Mouse (Mus musculus): ENCODE measurements at regions not wholly inside any gene's neighbourhood (a gene's known extent, or its start where the extent isn't known, plus 50 kb on each side); places are given as distances from the start of the nearest gene placed in this dataset.

DNA sequence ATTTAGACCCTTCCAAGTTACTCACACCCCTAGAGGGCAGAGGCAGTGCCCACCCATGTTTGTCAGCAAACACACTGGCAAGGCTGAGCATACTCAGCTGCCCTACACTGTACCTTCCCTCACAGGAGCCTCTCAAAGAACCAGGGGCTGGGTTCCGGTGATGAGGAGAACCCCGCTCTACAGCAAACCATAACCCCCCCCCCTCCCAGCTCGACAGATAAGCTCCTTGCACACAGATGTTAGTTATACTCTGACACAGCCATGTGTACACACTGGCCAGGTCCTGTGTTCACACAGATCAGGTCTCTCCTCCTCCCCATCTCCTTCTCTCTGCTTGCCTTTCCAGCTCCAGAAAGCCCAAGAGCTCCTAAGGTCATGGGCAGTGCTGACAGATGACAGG is 59.7 kb upstream of the Zmiz1 start:
- no peak for DNase-seq (ENCODE audit: low read depth, low spot score)

DNA sequence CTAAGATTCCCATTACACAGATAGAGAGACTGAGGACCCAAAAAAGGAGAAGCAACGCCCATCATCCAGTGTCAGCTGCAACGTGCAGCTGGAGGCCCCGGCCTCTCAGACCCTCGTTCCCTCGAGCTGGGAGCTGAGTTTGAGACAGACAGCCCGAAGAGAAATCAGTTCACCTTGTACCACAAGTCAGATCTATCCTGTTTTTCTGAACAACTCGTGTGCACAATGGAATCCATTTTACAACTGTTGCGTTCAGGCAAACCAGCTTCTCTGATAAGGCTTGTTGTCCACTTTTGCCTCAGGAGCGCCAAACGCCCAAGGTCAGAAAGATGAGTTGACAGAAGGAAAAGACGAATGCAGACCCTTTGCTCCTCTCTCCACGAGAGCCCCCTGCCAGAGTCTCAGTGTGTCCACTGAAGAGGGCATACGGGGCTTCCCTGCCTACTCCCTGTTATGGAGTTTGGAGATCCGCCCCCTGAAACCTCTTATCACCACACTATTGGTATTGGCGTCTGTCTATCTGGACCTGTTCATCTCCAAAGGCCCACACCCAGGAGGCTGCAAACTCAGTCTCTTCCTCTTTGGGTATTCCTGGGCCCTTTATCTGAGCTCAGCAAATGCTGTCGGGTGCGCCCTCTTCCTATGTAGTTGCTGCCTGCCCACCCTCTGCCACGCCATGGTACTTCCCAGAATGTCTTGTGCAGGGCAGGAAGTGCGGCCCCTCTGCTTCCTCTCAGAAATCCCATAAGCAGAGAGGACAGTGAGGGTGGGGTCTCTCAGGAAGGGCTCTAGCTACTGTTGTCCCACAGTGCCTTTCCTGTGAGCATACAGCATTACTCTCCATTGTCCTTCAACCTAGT is 57.7 kb upstream of the Zmiz1 start:
- DNase-seq (ENCODE audit: low read depth, low spot score): no peak

DNA sequence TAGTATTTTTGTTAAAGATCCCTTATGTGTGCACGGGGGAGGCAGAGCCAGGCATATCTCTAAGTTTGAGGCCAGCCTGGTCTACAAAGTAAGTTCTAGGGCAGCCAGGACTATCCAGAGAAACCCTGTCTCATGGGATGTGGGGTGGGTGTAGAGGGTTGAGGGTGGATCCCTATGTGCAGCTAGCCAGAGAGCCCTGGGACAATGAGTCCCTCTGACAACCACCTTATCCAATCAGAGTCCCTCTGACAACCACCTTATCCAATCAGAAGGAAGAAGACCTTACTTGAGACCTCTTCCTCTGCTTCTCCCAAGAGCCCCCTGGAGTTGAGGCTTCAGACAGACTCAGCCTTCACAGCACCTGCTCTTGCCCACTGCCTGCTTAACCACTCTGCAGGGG is 56.6 kb upstream of the Zmiz1 start:
- DNase-seq (ENCODE audit: low read depth, low spot score): no peak

DNA sequence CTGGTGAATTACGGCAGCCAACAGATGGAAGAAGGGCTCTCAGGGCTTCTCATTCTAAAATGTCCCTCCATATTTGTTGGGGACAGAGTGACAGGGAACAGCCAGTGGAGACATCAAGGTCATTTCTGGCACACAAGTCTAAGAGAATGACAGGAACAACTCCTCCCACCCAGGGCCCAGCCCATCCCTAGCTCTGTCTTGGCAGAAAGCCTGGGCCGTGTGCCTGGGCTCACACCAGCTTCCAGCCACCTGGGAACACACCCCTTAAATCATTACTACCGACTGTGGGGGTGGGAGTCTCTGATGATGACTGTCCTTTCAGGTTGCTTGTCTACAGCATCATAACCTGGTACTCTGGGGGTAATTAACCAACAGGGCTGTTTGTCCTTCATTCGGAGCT is 53.8 kb upstream of the Zmiz1 start:
- no peak for DNase-seq (ENCODE audit: low read depth, low spot score)

DNA sequence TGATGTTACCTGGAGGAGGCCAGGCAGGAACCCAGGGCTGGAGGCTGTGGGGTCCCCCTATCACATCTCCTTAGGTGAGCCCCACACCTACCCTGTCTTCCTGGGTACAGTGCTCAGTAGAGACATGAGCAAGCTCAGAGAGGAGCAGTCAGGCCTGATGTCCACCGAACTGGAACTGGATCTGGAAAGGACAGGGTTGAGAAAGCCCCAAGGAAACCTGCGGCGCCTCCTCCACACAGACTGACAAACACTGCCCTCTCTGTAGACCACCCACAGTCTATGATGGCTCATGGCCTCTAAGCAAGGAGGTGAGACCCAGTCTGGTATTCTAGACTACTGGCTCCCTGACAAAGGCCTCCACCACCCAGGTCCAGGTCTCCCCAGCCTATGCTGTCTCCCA is 52.9 kb upstream of the Zmiz1 start:
- DNase-seq (ENCODE audit: low read depth, low spot score): no peak

DNA sequence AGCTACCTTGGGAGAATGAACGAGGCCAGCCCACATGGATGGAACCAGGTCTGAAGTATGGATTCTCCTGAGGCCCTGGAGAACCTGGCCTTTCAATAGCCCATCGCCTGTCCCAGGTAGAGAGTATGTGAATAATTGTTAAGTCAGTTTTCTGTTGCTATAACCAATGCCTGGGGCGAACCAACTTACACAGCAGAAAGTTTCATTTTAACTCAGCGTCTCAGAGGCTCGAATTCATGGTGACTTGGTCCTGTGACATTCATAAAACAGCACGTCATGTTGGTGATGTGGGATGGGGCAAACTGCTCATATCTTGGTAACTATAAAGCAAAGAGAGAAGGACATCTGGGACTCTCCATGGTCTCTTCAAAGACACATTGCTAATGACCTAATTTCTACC is 52.4 kb upstream of the Zmiz1 start:
- no peak for DNase-seq (ENCODE audit: low read depth, low spot score)

DNA sequence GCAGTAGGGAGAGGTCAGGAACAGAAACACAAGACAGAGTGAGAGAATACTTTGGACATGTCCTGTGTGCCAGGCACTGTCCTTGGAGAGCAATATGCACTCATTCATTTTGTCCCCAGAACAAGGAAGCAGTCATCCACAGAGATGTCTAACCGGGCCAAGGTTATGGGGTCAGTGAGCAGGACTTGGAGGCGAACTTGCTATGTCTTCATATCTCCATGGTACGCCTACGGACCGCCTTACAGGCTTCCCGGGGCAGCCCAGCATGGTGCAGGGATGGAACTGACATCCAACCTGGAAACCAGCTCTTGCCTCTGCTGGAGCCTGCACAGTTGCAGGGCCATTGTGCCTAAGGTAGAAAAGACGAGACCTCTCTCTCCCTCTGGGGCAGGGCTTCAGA is 51.9 kb upstream of the Zmiz1 start:
- DNase-seq (ENCODE audit: low read depth, low spot score): no peak

All from brain, adult 2 months (tissue).